ENCODE assay signal across 7 mouse cellular contexts in genomic region chr11:75170136-75170751, GRCm38 (mm10). TPM values are rescaled to one million over a fixed set of nuclear protein-coding genes. Genes with fewer than 3 reads are reported as not detected.
A peak's percentile ranks its signal among the peaks of the same experiment; 100 is the strongest.
DNase-seq lines count a peak whose midpoint lies in the region; ATAC-seq lines count a peak whose summit lies in the region.

No protein-coding gene starts in this region.

- H3K9ac ChIP-seq in embryonic facial prominence, embryonic 12.5 days: no peak overlapping the region
- peak overlapping the region; percentile 44; the same call in 1 of the 2 replicates for H3K9ac ChIP-seq in midbrain, embryonic 13.5 days (replicated peaks)

- H3K27me3 ChIP-seq in embryonic facial prominence, embryonic 12.5 days: peaks cover 81% of the 10 kb centered on the region
- H3K27me3 ChIP-seq in limb, embryonic 10.5 days (ENCODE audit: low read depth, poor library complexity, severe bottlenecking): peaks cover 90% of the 10 kb centered on the region
- H3K27me3 ChIP-seq in midbrain, embryonic 13.5 days: peaks cover 77% of the 10 kb centered on the region

- H3K9me3 ChIP-seq in embryonic facial prominence, embryonic 12.5 days: no peaks in the 10 kb centered on the region
- no peaks in the 10 kb centered on the region for H3K9me3 ChIP-seq in limb, embryonic 10.5 days (replicated peaks)
- no peaks in the 10 kb centered on the region for H3K9me3 ChIP-seq in midbrain, embryonic 13.5 days

- peak overlapping the region; percentile 88 for H3K4me2 ChIP-seq in embryonic facial prominence, embryonic 12.5 days (replicated peaks)
- H3K4me2 ChIP-seq in midbrain, embryonic 13.5 days (replicated peaks): peak overlapping the region; percentile 75

- DNase-seq in adrenal gland, postnatal 25 days: peak; percentile 92
- peak; percentile 95 to 98 for DNase-seq in heart, adult 18-20 months
- peak; percentile 97 for DNase-seq in kidney, adult 18-20 months
- peak; percentile 90 for DNase-seq in limb, embryonic 10.5 days (ENCODE audit: low spot score)
- peak; percentile 75 for DNase-seq in spleen, adult 12 weeks (ENCODE audit: low spot score)

- H3K27ac ChIP-seq in embryonic facial prominence, embryonic 12.5 days: no peak overlapping the region
- peak overlapping the region; percentile 3; the same call in 1 of the 2 replicates for H3K27ac ChIP-seq in limb, embryonic 10.5 days
- H3K27ac ChIP-seq in midbrain, embryonic 13.5 days: 0 out of 2 replicates have a peak overlapping the region, but pooled peaks have one; percentile 51

- WGBS in embryonic facial prominence, embryonic 12.5 days: under 1% methylated on average over 38 of the region's 38 CpGs
- WGBS in limb, embryonic 10.5 days: under 1% methylated on average over 38 of the region's 38 CpGs
- WGBS in midbrain, embryonic 13.5 days: under 1% methylated on average over 38 of the region's 38 CpGs

- peaks cover under 1% of the 10 kb centered on the region for H3K36me3 ChIP-seq in embryonic facial prominence, embryonic 12.5 days
- H3K36me3 ChIP-seq in limb, embryonic 10.5 days: 0 out of 2 replicates have a peak, but pooled peaks cover 4% of the 10 kb centered on the region
- H3K36me3 ChIP-seq in midbrain, embryonic 13.5 days: no peaks in the 10 kb centered on the region

- H3K4me1 ChIP-seq in embryonic facial prominence, embryonic 12.5 days: peaks cover 68% of the 10 kb centered on the region
- peaks cover 87% of the 10 kb centered on the region for H3K4me1 ChIP-seq in limb, embryonic 10.5 days
- H3K4me1 ChIP-seq in midbrain, embryonic 13.5 days (replicated peaks): peaks cover 85% of the 10 kb centered on the region

- peak overlapping the region; percentile 66 for H3K4me3 ChIP-seq in embryonic facial prominence, embryonic 12.5 days
- peak overlapping the region; percentile 63 for H3K4me3 ChIP-seq in limb, embryonic 10.5 days
- H3K4me3 ChIP-seq in midbrain, embryonic 13.5 days (replicated peaks): peak overlapping the region; percentile 48

- ATAC-seq in embryonic facial prominence, embryonic 12.5 days (ENCODE audit: insufficient number of reproducible peaks, insufficient read depth, low FRiP score, low TSS enrichment): peak; percentile 61
- ATAC-seq in midbrain, embryonic 13.5 days: peak; percentile 57

RNA-seq across cellular contexts. Expression of gene Hic1, which starts 0.9 kb away (rescaled TPM):
- 7.3 and 9.9 TPM in 2 replicates for total RNA-seq in adrenal gland, postnatal 25 days (2021)
- 39.2 and 44.8 TPM in 2 replicates for polyA plus RNA-seq in embryonic facial prominence, embryonic 12.5 days (2016; fragmentation: Nextera tagmentation; extraction: Ambion mirVana)
- 10 to 100 TPM in 1 of 2 experiments, 1 to 10 TPM in 1; 6.6 to 11.5 TPM for total RNA-seq in heart, adult 18-20 months (2021)
- polyA plus RNA-seq in limb, embryonic 10.5 days (2016; fragmentation: Nextera tagmentation; extraction: Ambion mirVana): 0.99 and 3.5 TPM in 2 replicates
- polyA plus RNA-seq in midbrain, embryonic 13.5 days (2015; fragmentation: Nextera tagmentation; extraction: Ambion mirVana): 1.2 and 2.4 TPM in 2 replicates

RNA-seq across cellular contexts. Expression of gene Ovca2, which starts 8.4 kb away (rescaled TPM):
- 22.4 and 23.9 TPM in 2 replicates for total RNA-seq in adrenal gland, postnatal 25 days (2021)
- polyA plus RNA-seq in embryonic facial prominence, embryonic 12.5 days (2016; fragmentation: Nextera tagmentation; extraction: Ambion mirVana): 30.0 and 31.5 TPM in 2 replicates
- total RNA-seq in heart, adult 18-20 months (2021): 1 to 10 TPM; 5.5 to 7.0 TPM
- 38.0 and 39.9 TPM in 2 replicates for polyA plus RNA-seq in limb, embryonic 10.5 days (2016; fragmentation: Nextera tagmentation; extraction: Ambion mirVana)
- polyA plus RNA-seq in midbrain, embryonic 13.5 days (2015; fragmentation: Nextera tagmentation; extraction: Ambion mirVana): 19.8 and 22.4 TPM in 2 replicates

RNA-seq across cellular contexts. Expression of gene Dph1, which starts 20.8 kb away (rescaled TPM):
- total RNA-seq in adrenal gland, postnatal 25 days (2021): 29.2 and 34.4 TPM in 2 replicates
- polyA plus RNA-seq in embryonic facial prominence, embryonic 12.5 days (2016; fragmentation: Nextera tagmentation; extraction: Ambion mirVana): 22.6 and 23.3 TPM in 2 replicates
- total RNA-seq in heart, adult 18-20 months (2021): 1 to 10 TPM; 8.7 to 9.8 TPM
- 32.7 and 35.3 TPM in 2 replicates for polyA plus RNA-seq in limb, embryonic 10.5 days (2016; fragmentation: Nextera tagmentation; extraction: Ambion mirVana)
- 14.9 and 15.4 TPM in 2 replicates for polyA plus RNA-seq in midbrain, embryonic 13.5 days (2015; fragmentation: Nextera tagmentation; extraction: Ambion mirVana)

RNA-seq across cellular contexts. Expression of gene Rtn4rl1, which starts 23.3 kb away (rescaled TPM):
- total RNA-seq in adrenal gland, postnatal 25 days (2021): 37.8 and 42.2 TPM in 2 replicates
- 5.1 and 5.7 TPM in 2 replicates for polyA plus RNA-seq in embryonic facial prominence, embryonic 12.5 days (2016; fragmentation: Nextera tagmentation; extraction: Ambion mirVana)
- total RNA-seq in heart, adult 18-20 months (2021): 1 to 10 TPM; 5.7 TPM
- polyA plus RNA-seq in limb, embryonic 10.5 days (2016; fragmentation: Nextera tagmentation; extraction: Ambion mirVana): 0.90 and 1.3 TPM in 2 replicates
- polyA plus RNA-seq in midbrain, embryonic 13.5 days (2015; fragmentation: Nextera tagmentation; extraction: Ambion mirVana): 12.4 and 12.7 TPM in 2 replicates
